Mouse (Mus musculus) liver, embryonic 12.5 days (tissue): Measurements from ENCODE around the gene Sestd1. TPM values are rescaled to one million over a fixed set of nuclear protein-coding genes. Genes with fewer than 3 reads are reported as not detected.

Source experiments
- ATAC-seq: fragments of 200-750 bp; cut with Nextera tagmentation; 2 replicates; pipeline ENCODE4 v1.8.0; 2017; ENCODE audit warnings: moderate number of reproducible peaks, mild to moderate bottlenecking, moderate library complexity
- H3K27ac ChIP-seq: fragments of 300-500 bp; sonication (generic); 2 replicates; pipeline ENCODE4 v1.5.1; 2016; ENCODE audit warnings: mild to moderate bottlenecking
- H3K27me3 ChIP-seq: fragments of 300-500 bp; sonication (generic); replicated peaks from 2 replicates; pipeline ENCODE4 v1.6.1; 2016; ENCODE audit warnings: mild to moderate bottlenecking, moderate library complexity
- H3K36me3 ChIP-seq: fragments of 300-500 bp; sonication (generic); 2 replicates; pipeline ENCODE4 v1.6.1; 2016; ENCODE audit warnings: mild to moderate bottlenecking, moderate library complexity
- H3K4me1 ChIP-seq: fragments of 300-500 bp; sonication (generic); 2 replicates; pipeline ENCODE4 v1.6.1; 2016
- H3K4me2 ChIP-seq: fragments of 300-500 bp; sonication (generic); 2 replicates; pipeline ENCODE4 v1.6.1; 2016; ENCODE audit warnings: mild to moderate bottlenecking, moderate library complexity
- H3K4me3 ChIP-seq: fragments of 300-500 bp; sonication (generic); 2 replicates; pipeline ENCODE4 v1.5.1; 2016; ENCODE audit warnings: mild to moderate bottlenecking, moderate library complexity
- H3K9ac ChIP-seq: fragments of 300-500 bp; sonication (generic); 2 replicates; pipeline ENCODE4 v1.6.1; 2016; ENCODE audit warnings: mild to moderate bottlenecking, moderate library complexity
- H3K9me3 ChIP-seq: fragments of 300-500 bp; sonication (generic); replicated peaks from 2 replicates; pipeline ENCODE4 v1.6.1; 2016; ENCODE audit warnings: mild to moderate bottlenecking, moderate library complexity
- WGBS: fragments of 180-500 bp; shearing (Covaris S2); methylation state at CpG from one replicate; pipeline ENCODE4 v1.1.7; 2016; ENCODE audit not compliant: insufficient replicate concordance; 5-methylcytosine and 5-hydroxymethylcytosine counted together
- polyA plus RNA-seq: library from polyadenylated mRNA; unstranded; fragments of >200 nt; fragmentation: Nextera tagmentation; extraction: Ambion mirVana; gene quantifications from 2 replicates; pipeline ENCODE4 v1.2.1, GENCODE M21; 2016

Sestd1 gene
- polyA plus RNA-seq, 1 experiment from 2014 or later: 2.3 TPM

DNA sequence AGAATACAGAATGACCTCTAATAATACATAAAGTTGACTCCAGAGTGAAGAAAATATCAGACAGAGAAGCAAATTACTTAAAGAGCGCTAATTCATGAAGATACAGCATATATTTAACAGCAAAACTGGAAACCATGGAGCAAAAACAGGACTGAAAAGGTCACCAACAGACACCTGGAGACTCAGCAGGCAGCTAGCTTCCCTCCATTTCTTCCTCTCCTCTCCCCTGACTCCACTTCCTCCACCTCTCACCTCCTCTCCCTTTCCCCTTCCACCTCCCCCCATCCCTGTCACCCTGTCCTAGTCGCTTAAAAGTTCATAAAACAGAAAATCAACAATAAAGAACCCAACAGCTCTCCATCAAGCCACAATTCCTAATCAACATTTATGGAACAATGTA lies 13.5 kb downstream of the Sestd1 start:
- no peak for ATAC-seq
- WGBS: 71% methylated on average over 2 of the region's 2 CpGs
- Histone ChIP-seq H3K4me3 (no peak overlapping the region), H3K9me3 (no peaks in the 10 kb centered on the region), H3K27me3 (no peaks in the 10 kb centered on the region), H3K4me2 (no peak overlapping the region), H3K9ac (no peak overlapping the region), H3K36me3 (no peaks in the 10 kb centered on the region), H3K4me1 (no peaks in the 10 kb centered on the region), H3K27ac (no peak overlapping the region)

DNA sequence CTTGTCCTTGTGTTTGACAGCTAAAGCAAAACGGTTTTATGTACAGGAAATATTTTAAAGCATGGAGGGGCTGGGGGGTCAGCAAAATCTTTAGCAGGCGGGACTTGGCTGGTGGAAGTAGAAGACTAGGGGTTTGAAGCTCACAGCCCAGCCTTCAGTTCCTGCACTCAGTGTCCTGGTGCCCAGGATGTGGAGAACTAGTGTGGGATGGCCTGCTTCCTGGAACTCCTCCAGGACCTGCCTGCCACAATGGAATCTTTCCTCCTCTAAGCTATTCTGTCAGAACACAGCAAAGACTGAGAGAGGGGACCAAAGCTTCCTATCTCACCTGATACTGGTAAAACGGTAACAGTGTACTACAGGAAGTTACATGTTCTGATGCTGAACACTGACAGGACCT lies 14.4 kb downstream of the Sestd1 start:
- no peak overlapping the region for H3K4me3 ChIP-seq
- ATAC-seq: no peak
- no peaks in the 10 kb centered on the region for H3K9me3 ChIP-seq
- no peaks in the 10 kb centered on the region for H3K36me3 ChIP-seq
- WGBS: 33% methylated on average over 3 of the region's 3 CpGs
- no peaks in the 10 kb centered on the region for H3K4me1 ChIP-seq
- H3K4me2 ChIP-seq: no peak overlapping the region
- no peak overlapping the region for H3K27ac ChIP-seq
- no peak overlapping the region for H3K9ac ChIP-seq
- no peaks in the 10 kb centered on the region for H3K27me3 ChIP-seq

DNA sequence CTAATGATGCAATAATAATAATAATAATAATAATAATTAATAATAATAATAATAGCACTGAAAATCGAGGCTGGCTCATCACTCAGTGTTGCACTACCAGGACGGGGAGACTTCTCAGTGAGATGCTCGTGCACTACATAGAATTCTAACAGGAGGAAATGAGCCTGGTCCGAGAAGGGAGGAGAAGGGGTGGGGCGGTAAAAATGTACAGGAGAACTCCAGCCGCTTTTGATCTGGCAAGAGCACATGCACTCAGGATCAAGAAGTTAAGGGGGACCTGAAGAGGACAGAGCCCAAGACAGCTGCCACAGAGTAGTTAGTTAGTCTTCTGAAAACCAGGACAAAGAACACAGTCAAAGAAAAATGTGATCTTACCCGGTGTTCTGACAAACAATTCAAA lies 15.1 kb downstream of the Sestd1 start:
- H3K9me3 ChIP-seq: no peaks in the 10 kb centered on the region
- H3K36me3 ChIP-seq: no peaks in the 10 kb centered on the region
- H3K4me3 ChIP-seq: no peak overlapping the region
- no peaks in the 10 kb centered on the region for H3K27me3 ChIP-seq
- H3K4me1 ChIP-seq: no peaks in the 10 kb centered on the region
- no peak for ATAC-seq
- no peak overlapping the region for H3K9ac ChIP-seq
- no peak overlapping the region for H3K4me2 ChIP-seq
- WGBS: 60% methylated on average over 7 of the region's 7 CpGs
- H3K27ac ChIP-seq: no peak overlapping the region

DNA sequence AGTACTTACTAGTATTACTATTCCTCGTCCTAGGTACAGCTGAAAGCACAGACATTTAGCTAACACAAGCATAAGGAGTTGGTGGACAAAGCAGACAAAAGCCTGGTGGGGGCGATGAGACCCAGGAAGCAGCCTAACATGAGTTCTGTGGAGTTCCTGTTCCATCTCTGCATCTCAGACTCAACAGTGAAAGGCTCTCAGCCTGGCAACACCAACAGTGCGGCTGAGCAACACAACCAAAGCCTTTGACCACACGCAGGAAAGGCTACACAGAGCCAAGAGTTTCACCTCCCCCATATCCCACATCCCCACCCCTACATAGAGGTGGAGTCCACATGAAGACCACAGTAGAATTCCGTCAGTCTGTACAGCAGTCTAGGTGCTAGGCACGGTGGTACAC lies 15.8 kb downstream of the Sestd1 start:
- Histone ChIP-seq H3K4me1 (no peaks in the 10 kb centered on the region), H3K9me3 (no peaks in the 10 kb centered on the region), H3K36me3 (no peaks in the 10 kb centered on the region), H3K4me2 (no peak overlapping the region), H3K27me3 (no peaks in the 10 kb centered on the region), H3K9ac (no peak overlapping the region), H3K27ac (no peak overlapping the region), H3K4me3 (no peak overlapping the region)
- 55% methylated on average over 6 of the region's 6 CpGs for WGBS
- no peak for ATAC-seq

DNA sequence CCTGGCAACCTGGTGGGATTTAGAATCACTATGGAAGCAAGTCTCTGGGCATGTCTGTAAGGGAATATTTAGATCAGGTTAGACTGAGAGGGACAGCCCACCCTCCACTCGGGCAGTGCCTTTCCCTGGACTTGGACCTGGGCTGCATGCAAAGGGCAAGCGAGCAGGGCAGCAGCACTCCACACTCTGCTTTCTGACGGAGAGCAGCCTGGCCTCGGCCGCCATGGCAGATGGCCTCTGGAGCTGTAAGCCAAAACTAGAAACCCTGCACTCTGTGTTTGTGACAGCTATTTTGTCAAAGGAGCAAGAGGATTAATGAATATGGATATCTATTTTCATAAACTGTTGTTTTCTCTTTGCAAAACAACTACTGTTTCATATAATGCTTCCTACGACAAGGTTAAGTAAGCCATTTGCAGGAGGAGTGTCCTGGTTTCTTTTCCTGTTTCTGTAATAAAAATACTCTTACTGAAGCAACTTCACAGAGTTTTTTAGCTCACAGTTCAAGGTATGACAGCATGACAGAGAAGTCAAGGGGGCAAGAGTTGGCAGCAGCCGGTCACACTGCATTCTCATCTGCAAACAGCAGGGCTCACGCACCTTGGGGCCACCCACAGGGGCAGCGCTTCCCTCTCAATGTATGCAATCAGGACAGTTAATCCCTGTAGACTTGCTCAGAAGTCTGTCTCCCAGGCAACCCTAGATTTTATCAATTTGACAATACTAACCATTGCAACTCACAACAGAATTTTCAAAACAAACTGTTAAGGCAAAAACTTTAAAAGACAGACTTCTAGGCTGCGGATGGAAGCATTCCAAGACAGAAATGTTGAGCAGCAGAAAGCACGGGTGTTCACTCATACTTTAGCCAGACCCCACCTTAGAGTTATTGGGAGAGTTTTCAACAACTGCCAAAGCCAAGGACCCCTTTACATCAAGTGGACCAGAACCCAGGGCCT lies 16.6 kb downstream of the Sestd1 start:
- no peaks in the 10 kb centered on the region for H3K9me3 ChIP-seq
- WGBS: 62% methylated on average over 11 of the region's 11 CpGs
- ATAC-seq: no peak
- no peaks in the 10 kb centered on the region for H3K27me3 ChIP-seq
- no peak overlapping the region for H3K4me3 ChIP-seq
- no peaks in the 10 kb centered on the region for H3K36me3 ChIP-seq
- no peak overlapping the region for H3K4me2 ChIP-seq
- H3K9ac ChIP-seq: no peak overlapping the region
- no peaks in the 10 kb centered on the region for H3K4me1 ChIP-seq
- no peak overlapping the region for H3K27ac ChIP-seq

DNA sequence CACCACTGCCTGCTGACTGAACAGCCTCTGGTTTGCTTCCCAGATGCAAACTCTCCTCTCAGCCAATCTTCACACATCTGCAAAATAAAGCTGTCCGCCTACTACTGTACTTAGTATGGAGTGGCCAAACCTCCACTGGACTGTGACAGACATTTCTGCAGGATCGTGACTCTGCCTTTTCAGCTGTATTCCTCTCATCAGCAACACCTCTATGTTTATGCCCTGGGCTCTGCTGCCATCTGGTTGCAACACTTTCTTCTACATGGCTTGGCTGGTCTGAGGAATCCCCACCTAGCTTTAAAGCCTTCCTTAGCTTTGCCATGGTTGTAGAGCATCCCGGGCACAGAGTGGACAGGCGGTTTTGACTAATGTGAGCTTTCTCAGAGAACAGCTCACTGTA lies 20.3 kb downstream of the Sestd1 start:
- Histone ChIP-seq H3K9ac (no peak overlapping the region), H3K27ac (no peak overlapping the region), H3K9me3 (no peaks in the 10 kb centered on the region), H3K4me2 (no peak overlapping the region), H3K4me3 (no peak overlapping the region), H3K4me1 (no peaks in the 10 kb centered on the region), H3K36me3 (no peaks in the 10 kb centered on the region), H3K27me3 (no peaks in the 10 kb centered on the region)
- no peak for ATAC-seq
- WGBS: 75% methylated on average over 4 of the region's 4 CpGs

DNA sequence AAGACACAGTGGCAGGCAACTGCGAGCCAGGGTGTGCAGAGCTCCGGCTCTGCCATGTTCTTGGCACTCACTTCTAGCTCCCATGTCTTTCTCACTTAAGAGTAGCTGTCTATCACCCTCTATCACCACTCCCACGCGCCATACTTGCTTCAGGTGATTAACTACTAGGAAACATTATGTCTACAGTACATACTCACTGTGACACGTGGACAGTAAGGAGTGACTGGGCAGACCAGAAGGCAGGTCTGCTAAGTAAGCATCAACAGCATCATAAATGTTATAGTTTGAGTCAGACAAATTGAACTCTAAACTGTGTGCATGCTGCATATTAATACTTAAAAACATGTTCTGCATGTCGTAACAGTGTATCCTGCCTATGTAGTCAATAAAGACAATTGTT lies 27.2 kb downstream of the Sestd1 start:
- 70% methylated on average over 6 of the region's 6 CpGs for WGBS

DNA sequence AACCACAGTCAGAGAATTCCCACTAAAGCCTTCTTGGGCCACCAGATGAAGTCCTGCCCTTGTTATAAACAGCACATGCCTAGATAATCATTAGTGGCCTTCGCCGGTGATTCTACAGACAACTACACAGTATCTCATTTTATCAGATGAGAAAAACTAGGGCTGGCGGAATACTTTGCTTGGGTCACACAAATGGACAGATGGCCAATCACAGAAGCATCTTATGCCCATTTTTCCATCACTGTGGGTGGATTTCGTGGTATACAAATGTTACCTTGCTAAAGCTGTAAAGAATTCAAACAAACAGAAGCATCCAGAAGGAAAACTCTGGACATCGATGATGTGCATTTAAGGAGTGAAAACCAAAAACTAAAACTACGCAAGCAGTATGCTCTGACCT lies 28.7 kb downstream of the Sestd1 start:
- H3K4me2 ChIP-seq: no peak overlapping the region
- no peaks in the 10 kb centered on the region for H3K4me1 ChIP-seq
- no peaks in the 10 kb centered on the region for H3K36me3 ChIP-seq
- H3K27me3 ChIP-seq: no peaks in the 10 kb centered on the region
- no peak overlapping the region for H3K9ac ChIP-seq
- no peak for ATAC-seq
- H3K9me3 ChIP-seq: no peaks in the 10 kb centered on the region
- no peak overlapping the region for H3K4me3 ChIP-seq
- WGBS: 80% methylated on average over 6 of the region's 6 CpGs
- no peak overlapping the region for H3K27ac ChIP-seq

More for the DNA sequence above, 27.2 kb downstream of the Sestd1 start:
- Histone ChIP-seq H3K27ac (no peak overlapping the region), H3K4me3 (no peak overlapping the region), H3K36me3 (no peaks in the 10 kb centered on the region), H3K9ac (no peak overlapping the region), H3K4me1 (no peaks in the 10 kb centered on the region), H3K9me3 (no peaks in the 10 kb centered on the region), H3K4me2 (no peak overlapping the region), H3K27me3 (no peaks in the 10 kb centered on the region)
- ATAC-seq: no peak

DNA sequence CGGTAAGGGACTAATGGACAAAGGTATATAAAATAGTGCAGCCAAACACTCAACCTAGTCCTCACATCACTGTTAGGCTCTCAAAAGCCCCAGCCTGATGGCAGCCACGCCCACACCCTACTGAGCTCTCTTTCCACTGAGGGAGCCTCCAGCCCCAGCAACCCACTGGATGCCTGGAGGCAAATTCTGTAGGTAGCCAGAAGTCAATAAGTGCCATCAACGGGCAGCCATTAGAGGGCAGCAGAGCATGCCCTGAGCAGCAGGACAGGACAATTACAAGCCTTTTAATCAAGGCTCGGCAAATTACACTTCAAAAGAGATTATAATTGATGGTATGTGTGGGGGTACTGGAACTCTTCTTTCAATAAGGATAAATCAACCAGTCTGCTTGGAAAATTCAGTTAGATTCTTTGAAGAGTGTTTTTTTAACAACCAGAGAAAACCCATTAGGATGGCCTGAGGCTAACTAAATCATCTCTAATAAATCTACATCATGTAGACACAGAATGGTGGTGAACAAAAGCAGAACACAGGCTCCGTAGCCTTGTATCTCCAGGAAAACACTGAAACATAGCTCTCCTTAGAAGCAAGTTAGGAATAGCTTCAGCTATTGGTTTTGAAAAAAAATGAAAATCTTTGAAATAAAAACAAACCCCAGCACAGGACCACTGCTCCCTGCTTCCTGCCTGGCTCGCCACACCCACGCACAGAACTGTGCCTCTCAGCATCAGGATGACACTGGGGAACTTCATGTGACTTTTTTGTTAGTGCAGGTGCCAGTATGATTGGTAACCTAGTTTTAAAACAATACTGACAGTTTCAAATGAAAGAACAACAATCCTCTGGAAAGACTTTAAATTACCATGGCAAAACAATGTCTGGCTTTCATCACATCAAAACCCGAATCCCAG lies 30.4 kb downstream of the Sestd1 start:
- ATAC-seq: no peak
- Histone ChIP-seq H3K9ac (no peak overlapping the region), H3K4me2 (no peak overlapping the region), H3K36me3 (no peaks in the 10 kb centered on the region), H3K27me3 (no peaks in the 10 kb centered on the region), H3K27ac (no peak overlapping the region), H3K4me1 (no peaks in the 10 kb centered on the region), H3K4me3 (no peak overlapping the region), H3K9me3 (no peaks in the 10 kb centered on the region)
- 44% methylated on average over 8 of the region's 8 CpGs for WGBS

DNA sequence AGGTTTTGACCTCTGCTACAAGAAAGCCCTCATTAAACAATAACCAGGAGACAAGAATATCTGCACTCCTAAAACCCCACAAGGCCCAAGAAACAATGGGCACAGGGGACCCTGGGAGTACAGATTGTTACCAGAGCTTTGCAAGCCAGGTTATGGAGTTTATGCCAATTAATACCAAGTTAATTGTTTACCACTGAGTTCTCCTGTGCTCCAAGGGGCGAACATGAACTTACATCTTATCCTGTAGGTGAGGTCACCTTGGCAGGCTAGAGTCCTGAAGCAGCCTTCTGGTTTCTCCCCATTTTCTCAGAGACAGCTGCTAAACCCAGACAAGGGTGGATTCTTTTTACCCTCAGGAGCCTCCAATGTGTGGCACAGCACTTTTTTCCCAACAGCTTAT lies 32.0 kb downstream of the Sestd1 start:
- H3K27ac ChIP-seq: no peak overlapping the region
- H3K9ac ChIP-seq: no peak overlapping the region
- H3K4me1 ChIP-seq: no peaks in the 10 kb centered on the region
- H3K36me3 ChIP-seq: no peaks in the 10 kb centered on the region
- no peak for ATAC-seq
- no peak overlapping the region for H3K4me2 ChIP-seq
- WGBS: 55% methylated on average over 1 of the region's 1 CpGs
- H3K27me3 ChIP-seq: no peaks in the 10 kb centered on the region
- no peak overlapping the region for H3K4me3 ChIP-seq
- H3K9me3 ChIP-seq: no peaks in the 10 kb centered on the region

DNA sequence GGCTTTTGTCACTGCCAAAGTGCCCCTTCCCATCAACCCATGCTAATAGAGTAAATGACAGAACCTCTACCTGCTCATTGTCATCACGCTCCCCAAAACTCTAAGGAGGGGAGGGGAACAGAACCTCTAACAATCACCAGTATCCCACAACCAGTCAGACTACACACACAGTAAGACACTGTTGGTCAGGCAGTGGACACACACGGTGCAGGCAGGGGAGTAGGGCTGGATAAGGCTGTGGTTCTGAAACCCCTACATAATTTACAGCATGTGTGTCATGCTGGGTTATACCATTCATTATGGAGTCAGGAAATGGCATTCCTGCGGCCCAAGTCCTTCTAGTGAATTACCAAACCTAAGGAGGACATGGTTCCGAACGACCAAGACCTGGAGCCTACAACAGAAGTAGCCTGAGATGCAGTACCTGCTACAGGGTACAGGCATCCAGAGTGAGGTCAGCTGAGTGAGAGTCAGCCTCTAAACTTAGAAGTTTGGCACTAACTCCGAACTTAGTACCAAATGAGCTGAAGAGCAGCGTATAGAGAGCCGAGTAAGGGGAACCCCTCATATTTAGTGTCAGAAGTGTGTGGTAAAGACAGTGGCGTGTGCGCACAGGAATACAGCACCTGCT lies 33.1 kb downstream of the Sestd1 start:
- Histone ChIP-seq H3K9ac (no peak overlapping the region), H3K4me1 (no peaks in the 10 kb centered on the region), H3K4me3 (no peak overlapping the region), H3K36me3 (no peaks in the 10 kb centered on the region), H3K27ac (no peak overlapping the region), H3K4me2 (no peak overlapping the region), H3K9me3 (no peaks in the 10 kb centered on the region), H3K27me3 (no peaks in the 10 kb centered on the region)
- WGBS: 72% methylated on average over 10 of the region's 10 CpGs
- no peak for ATAC-seq

DNA sequence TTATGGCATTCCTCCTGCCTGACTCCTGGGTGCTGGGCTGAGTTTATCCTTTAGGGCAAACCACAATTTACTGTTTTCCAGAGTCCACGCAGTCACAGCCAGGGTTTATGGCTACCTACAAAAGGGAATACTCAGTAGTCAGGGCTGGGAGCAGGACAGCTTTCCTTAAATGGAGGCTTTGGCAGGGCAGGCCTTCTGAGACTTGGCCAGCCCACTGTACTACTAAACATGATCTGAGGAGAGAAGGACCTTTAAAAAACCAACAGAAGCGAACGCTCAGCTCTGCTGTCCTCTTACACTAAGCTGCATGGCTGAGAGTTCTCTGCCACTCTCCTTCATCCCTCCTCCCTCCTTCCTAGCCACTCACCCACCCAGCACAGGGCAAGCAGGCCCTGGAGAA lies 34.6 kb downstream of the Sestd1 start:
- H3K36me3 ChIP-seq: no peaks in the 10 kb centered on the region
- H3K4me2 ChIP-seq: no peak overlapping the region
- 80% methylated on average over 3 of the region's 3 CpGs for WGBS
- H3K4me3 ChIP-seq: no peak overlapping the region
- H3K27me3 ChIP-seq: no peaks in the 10 kb centered on the region
- no peaks in the 10 kb centered on the region for H3K9me3 ChIP-seq
- H3K27ac ChIP-seq: no peak overlapping the region
- no peak for ATAC-seq
- no peak overlapping the region for H3K9ac ChIP-seq
- H3K4me1 ChIP-seq: no peaks in the 10 kb centered on the region
